Mouse (Mus musculus) left cerebral cortex, postnatal 36 days (tissue): ENCODE results near the gene Ralb. TPM values are rescaled to one million over a fixed set of nuclear protein-coding genes. Genes with fewer than 3 reads are reported as not detected.
A peak's percentile ranks its signal among the peaks of the same experiment; 100 is the strongest.

Experiments used
- DNase-seq, 2 experiments: peaks; one replicate each; pipeline ENCODE4 v3.0.0; 2021 to 2022; ENCODE audit warnings: low spot score in 2 of 2, mixed read lengths in 1 of 2
- intact Hi-C: fragments of 180-260 bp; cut with DNase I; formaldehyde crosslinking; loops from one replicate; pipeline ENCODE4 v1.15.1; 2025
- total RNA-seq, 2 experiments: library from RNA; stranded (reverse); gene quantifications; 2 replicates each; pipeline ENCODE4 v1.2.3; 2021

Ralb gene
- total RNA-seq, 2 experiments from 2014 or later = 22.2 to 22.6 TPM

GRCm38 (mm10) chr1:119497346-119498004, 7.1 kb downstream of the Ralb start:
- DNase-seq = no peak
- intact Hi-C loops = no loop called here

GRCm38 (mm10) chr1:119495396-119495775, 9.2 kb downstream of the Ralb start:
- intact Hi-C loops = no loop called here
- DNase-seq = no peak

DNA sequence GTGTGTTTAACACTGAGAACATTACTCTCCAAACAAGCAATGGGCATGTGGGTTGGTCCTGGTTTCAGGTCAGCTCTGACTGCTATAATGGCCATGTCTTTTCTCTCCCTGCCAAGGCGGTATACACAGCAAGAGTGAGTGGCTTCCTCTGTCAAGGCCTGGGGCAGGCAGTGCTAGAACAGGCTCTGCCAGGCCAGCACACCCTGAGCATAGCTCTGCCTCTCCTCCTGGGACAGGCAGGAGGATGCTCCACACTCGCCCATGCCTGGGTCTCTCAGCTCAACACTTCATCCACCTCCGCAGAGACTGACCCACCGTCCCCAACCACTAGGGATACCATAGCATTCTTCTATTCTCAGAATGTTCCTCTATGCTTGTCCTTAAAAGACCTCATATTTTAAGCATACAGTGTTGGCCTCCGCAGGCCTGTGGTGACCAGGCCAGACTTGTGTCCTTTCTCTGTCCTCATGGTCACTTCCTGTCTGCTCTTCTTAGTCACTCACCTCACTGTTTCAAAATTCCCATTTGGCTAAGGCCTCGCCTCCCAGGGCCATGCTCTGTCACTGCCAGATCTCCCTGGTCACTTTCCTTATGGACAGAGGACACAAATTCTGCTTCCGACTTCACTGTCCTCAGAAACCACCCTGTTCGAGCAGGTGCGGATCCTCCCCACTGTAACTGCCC, 9.7 kb downstream of the Ralb start:
- no peak for DNase-seq
- intact Hi-C loops = no loop called here

DNA sequence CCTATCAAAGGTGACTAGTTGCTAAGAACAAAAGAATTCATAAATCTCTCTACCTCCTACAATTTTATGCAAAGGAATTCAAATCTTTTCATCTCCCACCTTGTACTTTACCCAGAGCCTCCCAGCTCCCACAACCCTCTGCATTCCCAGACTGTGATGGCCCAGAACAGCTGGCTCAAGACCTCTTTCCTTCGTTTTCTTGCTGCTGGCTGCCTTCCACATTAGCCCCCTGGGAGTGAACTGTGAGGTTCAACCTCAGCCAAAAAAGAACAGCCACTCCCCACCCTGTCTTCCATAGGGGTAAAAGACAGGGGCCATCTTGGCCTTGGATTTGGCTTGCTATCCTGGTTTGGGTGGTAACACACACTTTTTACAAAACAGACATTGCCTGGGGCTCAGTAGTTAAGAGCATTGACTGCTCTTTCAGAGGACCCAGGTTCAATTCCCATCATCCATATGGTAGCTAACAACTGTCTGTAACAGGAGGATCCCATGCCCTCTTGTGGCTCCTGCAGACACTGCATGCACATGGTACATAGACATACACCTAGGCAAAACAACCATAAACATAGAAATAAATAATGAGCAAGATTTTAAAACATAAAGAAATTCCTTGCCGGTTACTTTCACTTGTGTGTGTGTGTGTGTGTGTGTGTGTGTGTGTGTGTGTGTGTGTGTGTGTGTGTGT, 10.4 kb downstream of the Ralb start:
- intact Hi-C loops = no loop called here

GRCm38 (mm10) chr1:119492505-119492904, 12.1 kb downstream of the Ralb start:
- DNase-seq = no peak
- intact Hi-C loops = no loop called here

More for the DNA sequence above, 10.4 kb downstream of the Ralb start:
- DNase-seq = no peak

- intact Hi-C loops = no loop called here
- peak in 1 of 2 experiments; percentile 28 for DNase-seq
Observed at GRCm38 (mm10) chr1:119492097-119492496, 12.5 kb downstream of the Ralb start.

DNA sequence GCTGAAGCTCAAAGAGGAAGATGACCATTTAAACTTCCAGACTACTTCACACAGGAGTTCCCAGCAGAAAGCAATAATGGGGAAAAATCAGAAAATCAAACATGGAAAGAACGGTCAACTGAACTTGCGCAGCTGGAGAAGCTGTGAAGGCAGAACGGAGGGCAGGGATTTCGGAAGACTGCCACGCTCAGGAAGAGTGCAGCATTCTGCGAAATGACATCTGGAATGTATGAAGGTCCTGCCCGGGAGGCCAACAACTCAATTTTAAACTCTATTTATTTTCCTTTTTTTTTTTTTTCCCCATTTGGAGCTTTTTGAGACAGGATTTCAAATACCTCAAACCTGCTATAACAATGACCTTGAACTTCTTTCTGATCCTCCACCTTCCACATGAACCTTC, 13.8 kb downstream of the Ralb start:
- DNase-seq = no peak
- intact Hi-C loops = no loop called here

DNA sequence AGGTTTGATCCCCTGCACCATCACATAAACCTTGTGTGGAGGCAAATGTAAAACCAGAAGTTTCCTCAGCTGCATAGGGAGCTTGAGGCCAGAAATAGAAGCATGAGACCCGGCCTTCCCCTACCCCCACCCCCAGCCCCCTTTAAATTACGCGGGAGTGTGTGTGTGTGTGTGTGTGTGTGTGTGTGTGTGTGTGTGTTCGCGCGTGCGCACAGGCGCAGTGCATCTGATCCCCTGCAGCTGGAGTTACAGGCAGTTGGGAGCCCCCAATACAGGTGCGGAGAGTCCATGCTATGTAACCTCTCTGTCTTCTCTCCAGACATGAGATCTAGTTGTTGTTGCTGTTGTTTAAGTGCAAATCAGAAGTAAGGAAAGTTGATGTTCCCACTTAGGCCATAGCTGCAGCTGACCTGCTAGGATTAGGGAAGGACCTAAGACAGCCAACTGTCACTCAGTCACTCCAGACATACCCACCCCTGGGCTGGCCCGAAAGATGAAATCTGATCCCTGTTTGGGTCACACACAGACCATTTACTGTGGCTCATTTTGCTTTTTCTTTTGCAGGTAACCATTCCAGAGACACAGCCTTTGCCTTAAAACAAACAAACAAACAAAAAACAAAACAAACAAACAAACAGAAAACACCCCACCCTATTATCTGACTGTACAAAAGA, 16.5 kb downstream of the Ralb start:
- DNase-seq = no peak
- intact Hi-C loops = no loop called here

- DNase-seq = no peak
- intact Hi-C loops = no loop called here
Observed at GRCm38 (mm10) chr1:119485825-119486224, 18.8 kb downstream of the Ralb start.

DNA sequence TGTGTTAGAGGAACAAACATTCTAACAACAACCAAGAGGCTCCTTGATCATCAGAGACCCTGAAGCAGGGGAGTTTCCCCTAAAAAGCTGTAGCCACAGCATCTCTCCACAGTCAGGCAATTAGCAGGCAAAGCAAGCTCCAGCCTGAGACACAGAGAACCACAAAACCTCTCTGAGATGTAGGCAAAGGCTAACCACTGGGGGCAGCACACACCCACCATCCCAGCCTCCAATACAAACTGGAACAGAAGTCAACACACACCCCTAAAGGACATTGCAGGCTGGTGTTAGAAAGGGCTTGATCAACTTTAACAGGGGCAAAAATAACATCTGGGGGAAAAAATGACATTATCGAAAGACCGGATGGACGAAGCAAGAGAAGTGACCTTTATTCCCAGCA, 20.1 kb downstream of the Ralb start:
- intact Hi-C loops = no loop called here
- no peak for DNase-seq

DNA sequence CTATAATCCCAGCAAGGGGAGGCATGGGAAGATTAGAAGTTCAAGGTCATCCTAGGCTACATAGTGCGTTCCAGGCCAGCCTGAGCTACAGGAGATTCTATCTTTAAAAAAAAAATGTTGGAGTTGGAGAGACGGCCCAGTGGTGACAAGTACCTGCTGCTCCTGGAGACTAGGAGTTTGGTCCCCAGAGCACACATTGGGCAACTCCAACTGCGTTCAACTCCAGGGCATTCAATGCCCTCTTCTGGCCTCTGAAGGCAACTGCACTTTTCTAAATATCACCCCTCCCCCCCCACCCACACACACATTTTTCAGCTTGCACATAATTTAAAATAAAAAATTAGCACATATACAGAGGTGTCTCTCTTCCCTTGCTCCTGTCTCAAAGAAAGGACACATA, 21.7 kb downstream of the Ralb start:
- no peak for DNase-seq
- intact Hi-C loops = no loop called here

DNA sequence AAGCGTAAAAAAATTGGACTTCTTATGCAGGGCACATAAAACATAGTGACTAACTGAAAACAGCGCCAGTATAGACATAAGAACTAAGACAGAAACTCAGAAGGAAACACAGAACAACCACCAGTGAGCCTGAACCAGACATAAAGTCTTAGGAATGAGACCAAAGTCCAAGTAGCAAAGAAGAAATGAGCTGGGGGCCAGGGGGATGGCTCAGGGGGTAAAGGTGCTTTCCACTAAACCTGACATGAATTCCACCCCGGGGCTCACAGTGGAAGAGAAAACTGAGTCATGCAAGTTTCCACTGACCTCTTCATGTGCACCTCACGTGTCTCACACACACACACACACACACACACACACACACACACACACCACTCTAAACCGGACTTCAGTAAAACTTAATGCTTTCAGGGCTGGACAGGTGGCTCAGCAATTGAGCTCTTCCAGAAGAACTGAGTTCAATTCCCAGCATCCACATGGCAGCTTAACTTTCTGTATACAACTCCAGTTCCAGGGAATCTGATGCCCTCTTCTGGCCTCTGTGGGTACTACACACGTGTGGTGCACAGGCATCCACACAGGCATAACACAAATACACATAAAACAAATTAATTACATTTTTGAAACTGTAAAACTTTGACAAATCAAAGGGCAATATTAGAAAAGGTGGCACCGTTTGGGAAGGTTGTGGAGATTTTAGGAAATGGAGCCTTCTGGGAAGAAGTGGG, 23.2 kb downstream of the Ralb start:
- intact Hi-C loops = no loop called here
- no peak for DNase-seq

- DNase-seq = no peak
- intact Hi-C loops = no loop called here
Observed at GRCm38 (mm10) chr1:119480678-119481077, 23.9 kb downstream of the Ralb start.

DNA sequence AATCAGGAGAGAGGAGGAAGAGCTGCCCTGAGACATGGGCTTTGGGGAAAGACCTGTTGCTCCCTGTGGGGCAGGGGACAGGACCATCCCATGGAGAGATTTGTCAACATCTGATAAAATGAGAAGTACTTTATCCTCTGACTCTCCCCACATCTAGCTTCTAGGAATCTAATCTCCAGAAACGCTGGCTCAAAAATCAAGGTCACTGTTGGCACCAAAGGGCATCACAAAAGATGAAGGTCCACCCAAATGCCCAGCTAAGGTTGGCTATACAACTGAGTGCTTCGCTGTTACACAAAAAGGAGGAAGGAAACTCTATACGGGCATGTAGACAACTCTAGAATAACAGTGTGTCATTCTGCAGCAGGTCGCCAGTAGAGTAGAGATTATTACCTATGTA, 25.0 kb downstream of the Ralb start:
- DNase-seq = no peak
- intact Hi-C loops = loop anchor here (5.0 kb wide), 1 partner anchor 382 kb away; no protein-coding TSS in a partner anchor

- intact Hi-C loops = loop anchor here (5.0 kb wide), 1 partner anchor 380 kb away; no protein-coding TSS in a partner anchor
- DNase-seq = no peak
Observed at GRCm38 (mm10) chr1:119476905-119477353, 27.7 kb downstream of the Ralb start.

DNA sequence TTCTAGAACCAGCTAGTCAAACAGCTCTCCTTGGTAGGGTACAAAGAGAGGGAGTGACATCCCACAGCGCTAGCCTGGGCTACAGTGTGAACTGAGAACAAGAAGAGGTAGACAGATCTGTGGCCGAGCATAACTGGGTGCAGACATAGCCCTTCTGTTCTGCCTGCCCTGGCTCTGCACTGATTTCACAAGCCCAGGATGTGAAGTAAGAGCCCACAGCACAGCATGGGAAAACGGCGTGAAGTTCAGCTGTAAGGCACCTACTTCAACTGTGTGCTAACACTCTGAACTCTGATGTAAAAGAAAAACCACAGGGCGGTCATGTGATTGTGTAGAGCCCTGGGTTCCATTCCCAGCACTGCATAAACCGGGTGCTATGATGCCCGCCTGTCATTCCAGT, 29.9 kb downstream of the Ralb start:
- DNase-seq = no peak
- intact Hi-C loops = loop anchor here (5.0 kb wide), 1 partner anchor 377 kb away; no protein-coding TSS in a partner anchor

DNA sequence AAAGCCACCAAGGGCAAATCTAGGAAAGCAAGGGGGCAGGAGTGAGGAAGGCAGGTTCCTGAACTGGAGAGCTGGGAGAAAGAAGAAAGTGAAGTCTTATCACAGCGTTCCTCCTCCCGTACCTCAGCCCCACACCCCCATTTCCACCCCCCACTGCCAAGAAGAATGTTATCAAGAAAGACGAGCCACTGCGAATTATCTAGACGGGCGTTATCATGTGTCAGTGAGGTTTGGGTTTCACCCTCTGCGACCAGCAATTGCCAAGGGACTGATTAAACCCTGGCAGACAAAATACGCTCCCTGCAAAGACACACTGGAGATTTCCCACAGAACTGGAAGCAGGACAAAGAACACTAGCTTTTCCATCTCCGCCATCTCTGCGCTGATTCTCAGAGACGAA, 31.9 kb downstream of the Ralb start:
- DNase-seq = no peak
- intact Hi-C loops = no loop called here

DNA sequence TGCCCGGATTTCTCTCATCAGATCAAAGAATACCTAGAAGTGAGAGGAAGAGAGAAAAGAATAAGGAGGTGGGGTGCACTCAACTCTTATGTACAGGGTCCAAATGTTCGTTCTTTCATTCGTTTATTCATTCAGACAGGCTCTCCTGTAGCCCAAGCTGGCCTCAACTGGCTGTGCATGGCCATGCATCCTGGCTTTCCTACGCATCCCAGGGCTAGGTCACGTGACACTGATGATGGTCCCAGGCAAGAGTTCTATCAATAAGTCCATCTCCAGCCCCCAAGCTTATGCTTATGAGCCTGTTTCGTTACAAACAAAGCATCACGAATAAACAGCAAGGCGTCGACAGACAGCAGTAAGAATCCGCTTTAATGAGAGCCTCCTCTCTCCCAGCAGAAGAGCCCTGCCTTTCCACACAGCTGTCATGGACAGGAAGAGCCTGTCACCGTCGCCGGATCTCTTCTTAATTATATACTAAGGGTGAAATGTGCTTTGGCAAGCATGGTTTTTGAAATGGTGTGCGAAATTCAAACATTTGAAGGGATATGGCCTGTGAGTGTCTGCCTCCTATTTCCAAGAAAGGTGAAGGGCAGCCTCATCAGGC, 32.7 kb downstream of the Ralb start:
- DNase-seq = no peak
- intact Hi-C loops = no loop called here

GRCm38 (mm10) chr1:119463386-119463785, 41.2 kb downstream of the Ralb start:
- no peak for DNase-seq
- intact Hi-C loops = no loop called here
